Mouse (Mus musculus) gastrocnemius, adult 2 months (tissue): ENCODE results near the gene Popdc3. TPM values are rescaled to one million over a fixed set of nuclear protein-coding genes. Genes with fewer than 3 reads are reported as not detected.
A peak's percentile ranks its signal among the peaks of the same experiment; 100 is the strongest.

Experiments used
- DNase-seq: peaks from one replicate; pipeline ENCODE4 v3.0.0; 2022
- H3K27ac ChIP-seq: fragments of 200-600 bp; 2 replicates; pipeline ENCODE4 v1.8.1; 2022; ENCODE audit warnings: mild to moderate bottlenecking
- H3K4me3 ChIP-seq: fragments of 200-600 bp; 2 replicates; pipeline ENCODE4 v1.8.1; 2022; ENCODE audit warnings: mild to moderate bottlenecking, moderate library complexity
- CTCF ChIP-seq: fragments of 200-600 bp; IDR thresholded peaks from 2 replicates; pipeline ENCODE4 v1.8.1; 2022; ENCODE audit warnings: antibody characterized with exemption, mild to moderate bottlenecking, moderate library complexity
- intact Hi-C: fragments of 180-260 bp; cut with DNase I; formaldehyde crosslinking; loops from one replicate; pipeline ENCODE4 v1.15.1; 2025
- total RNA-seq, 2 experiments: library from RNA; stranded (reverse); gene quantifications; 2 replicates each; pipeline ENCODE4 v1.2.3; 2021

Gene Popdc3
- total RNA-seq, 2 experiments from 2014 or later: 48.9 to 54.2 TPM

DNA sequence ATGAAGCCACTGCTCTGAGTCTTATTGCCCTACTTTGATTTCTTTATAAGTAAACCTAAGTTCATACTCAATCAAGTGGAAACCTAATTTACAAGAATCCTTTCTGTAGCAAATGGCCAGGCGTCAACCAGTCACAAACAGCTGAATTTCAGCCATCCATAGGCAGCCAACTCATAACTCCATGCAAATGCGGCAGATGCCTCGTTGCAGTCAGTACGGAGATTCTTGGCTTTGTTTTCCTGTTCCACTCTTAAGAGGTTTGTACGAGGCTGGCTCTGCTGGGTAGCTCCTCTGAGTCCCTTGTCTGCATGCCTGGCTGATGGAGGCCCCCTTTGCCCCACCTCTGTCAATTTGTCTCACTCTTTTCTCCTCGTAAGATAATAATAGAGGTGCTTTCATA is 120.6 kb downstream of the Popdc3 start:
- DNase-seq: no peak
- intact Hi-C loops: no loop called here
- Histone ChIP-seq H3K27ac (peak overlapping the region; percentile 83), H3K4me3 (no peak overlapping the region)
- TF ChIP-seq CTCF: no peak

DNA sequence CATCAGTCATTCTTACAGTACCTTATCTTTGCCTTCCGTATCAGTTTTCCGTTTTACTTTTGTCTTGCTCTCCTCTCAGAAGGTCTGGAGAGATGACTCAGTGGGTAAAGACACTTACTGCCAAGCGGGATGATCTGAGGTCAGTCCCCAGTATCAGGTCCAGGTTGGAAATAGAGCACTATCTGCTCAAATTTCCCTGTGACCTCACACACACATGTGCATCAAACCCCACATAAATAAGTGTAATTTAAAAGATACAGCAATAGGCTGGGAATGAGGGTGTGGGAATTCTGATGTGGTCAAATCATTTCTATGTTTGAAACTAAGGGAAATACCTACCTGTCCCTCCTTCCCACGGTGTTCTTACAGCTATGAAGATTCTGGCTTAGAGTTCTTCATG is 121.6 kb downstream of the Popdc3 start:
- peak overlapping the region; percentile 83 for H3K27ac ChIP-seq
- TF ChIP-seq CTCF: no peak
- peak; percentile 29 for DNase-seq
- intact Hi-C loops: no loop called here
- H3K4me3 ChIP-seq: no peak overlapping the region

DNA sequence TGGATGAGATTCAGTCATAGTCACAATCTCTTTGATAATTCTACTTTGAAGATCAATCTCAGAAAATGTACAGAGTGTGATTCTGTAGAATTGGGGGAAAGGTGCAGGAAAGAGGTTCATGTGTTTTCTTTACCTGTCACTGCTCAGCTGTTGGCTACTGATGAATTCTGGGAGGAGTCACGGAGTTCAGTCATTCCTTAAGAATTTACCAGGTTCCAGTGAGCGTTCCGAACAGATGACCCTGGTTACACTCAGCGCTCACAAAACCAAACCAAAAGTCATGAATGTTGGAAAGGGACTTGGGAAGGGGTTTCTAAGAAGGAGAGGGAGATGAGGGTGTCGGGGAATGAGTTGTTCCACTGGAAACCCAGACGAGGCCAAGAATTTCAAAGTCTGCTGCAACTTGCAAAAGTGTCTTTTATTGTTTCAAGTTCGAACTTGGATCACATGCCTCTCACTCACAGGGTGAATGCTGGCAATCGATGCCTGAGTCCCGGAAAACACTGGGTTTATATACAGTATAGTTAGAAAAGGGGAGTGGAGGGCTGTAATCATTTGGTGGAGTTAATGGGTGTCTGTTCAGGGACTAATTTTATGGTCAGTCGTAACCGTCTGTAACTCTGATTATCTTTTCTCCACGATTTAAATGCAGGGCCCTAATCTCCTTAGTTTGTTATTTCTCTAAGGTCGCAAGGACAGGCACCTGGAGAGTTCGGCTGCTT is 125.6 kb downstream of the Popdc3 start:
- no peak for TF ChIP-seq CTCF
- intact Hi-C loops: no loop called here

DNA sequence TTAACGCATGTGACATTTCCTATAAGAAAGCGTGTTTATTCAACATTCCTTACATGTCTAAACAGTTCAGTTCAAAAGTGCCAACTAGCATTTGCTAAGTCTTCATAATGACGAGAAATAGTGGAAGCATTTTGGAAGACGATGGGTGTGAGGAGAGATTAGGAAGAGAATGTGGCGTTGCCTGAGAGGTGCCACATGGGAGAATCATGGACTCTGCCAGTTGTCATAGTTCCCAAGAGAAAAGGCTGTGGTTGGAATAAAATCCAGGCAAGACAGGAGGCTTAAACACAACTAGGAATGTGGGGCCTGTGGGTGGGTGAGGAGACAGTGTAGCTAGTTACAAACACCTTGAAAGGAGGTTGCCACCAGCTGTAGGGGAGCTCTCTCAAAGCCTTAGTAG is 127.3 kb downstream of the Popdc3 start:
- intact Hi-C loops: no loop called here
- no peak overlapping the region for H3K4me3 ChIP-seq
- TF ChIP-seq CTCF: no peak
- no peak for DNase-seq
- H3K27ac ChIP-seq: peak overlapping the region; percentile 67; the same call in 1 of the 2 replicates

More for the DNA sequence above, 125.6 kb downstream of the Popdc3 start:
- Histone ChIP-seq H3K27ac (peak overlapping the region; percentile 67), H3K4me3 (no peak overlapping the region)
- no peak for DNase-seq

DNA sequence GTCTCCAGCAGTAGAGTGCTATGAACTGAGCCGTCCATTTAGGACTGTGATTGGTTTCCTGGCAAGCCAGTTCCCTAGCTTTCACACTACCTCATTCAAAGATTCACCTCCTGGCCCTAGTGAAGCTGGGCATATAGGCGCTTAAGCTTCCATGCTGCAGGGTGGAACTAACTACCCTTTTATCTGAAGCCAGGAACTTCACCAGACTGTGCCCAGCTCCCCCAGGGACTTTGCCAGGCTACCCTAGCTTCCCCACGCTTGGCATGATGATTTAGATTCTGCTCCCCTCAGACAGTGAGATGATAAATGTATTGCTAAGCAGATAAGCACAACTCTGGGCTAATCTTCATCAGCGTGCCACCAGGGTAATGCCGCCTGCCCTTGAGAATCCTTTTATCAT is 133.2 kb downstream of the Popdc3 start:
- DNase-seq: peak; percentile 26
- intact Hi-C loops: no loop called here
- peak overlapping the region; percentile 93 for H3K27ac ChIP-seq
- no peak for TF ChIP-seq CTCF
- no peak overlapping the region; the same call in 1 of the 2 replicates for H3K4me3 ChIP-seq

DNA sequence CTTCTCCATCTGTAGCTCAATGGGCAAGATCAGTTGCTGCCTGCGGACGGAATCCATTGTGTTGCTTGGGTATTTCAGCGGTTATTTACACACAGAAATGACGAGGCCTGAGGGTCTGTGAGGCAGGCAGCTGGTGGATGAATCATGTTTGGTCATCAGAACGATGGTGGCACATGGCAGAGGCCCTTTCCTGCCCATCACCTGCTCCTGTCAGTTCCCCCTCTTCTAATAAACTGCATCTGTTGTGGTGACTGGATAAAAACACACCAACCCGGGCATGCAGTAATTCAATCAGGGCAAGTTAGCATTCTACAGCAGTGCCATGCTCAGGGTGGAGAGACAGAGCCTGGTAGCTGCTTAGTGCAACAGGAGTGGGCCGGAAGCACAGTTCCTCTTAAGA is 133.7 kb downstream of the Popdc3 start:
- TF ChIP-seq CTCF: no peak
- peak overlapping the region; percentile 93 for H3K27ac ChIP-seq
- peak overlapping the region; percentile 51 for H3K4me3 ChIP-seq
- DNase-seq: peak; percentile 82
- intact Hi-C loops: no loop called here

DNA sequence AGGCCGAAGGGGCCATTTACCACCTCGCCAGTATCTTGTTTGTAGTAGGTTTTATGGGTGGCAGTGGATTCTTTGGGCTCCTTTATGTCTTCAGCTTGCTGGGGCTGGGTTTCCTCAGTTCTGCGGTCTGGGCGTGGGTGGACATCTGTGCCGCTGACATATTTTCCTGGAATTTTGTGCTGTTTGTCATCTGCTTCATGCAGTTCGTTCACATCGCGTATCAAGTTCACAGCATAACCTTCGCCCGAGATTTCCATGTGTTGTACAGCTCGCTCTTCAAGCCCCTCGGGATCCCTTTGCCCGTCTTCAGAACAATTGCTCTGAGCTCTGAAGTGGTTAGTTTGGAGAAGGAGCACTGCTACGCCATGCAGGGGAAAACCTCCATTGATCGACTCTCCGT is 137.0 kb downstream of the Popdc3 start:
- TF ChIP-seq CTCF: no peak
- intact Hi-C loops: no loop called here
- no peak overlapping the region for H3K27ac ChIP-seq
- no peak overlapping the region for H3K4me3 ChIP-seq
- no peak for DNase-seq

DNA sequence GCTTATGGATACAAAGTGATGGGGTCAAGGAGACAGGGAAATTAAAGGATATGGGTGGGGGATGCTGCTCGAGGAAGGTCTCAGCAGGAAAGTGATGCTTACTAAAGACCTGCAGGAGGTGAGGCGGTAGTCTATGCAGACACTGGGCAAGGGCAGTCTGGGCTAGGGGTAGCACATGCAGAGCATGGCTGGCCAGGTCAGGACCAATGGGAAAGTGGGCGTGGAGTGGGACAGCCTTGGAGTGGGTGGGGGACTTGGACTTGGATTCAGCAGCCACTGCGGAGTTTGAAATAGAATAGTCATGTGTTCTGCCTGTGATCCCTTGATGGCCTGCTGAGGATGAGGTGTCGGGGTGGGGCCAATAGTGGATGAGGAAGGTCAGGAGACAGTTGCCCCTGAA is 141.0 kb downstream of the Popdc3 start:
- TF ChIP-seq CTCF: no peak
- intact Hi-C loops: no loop called here
- H3K27ac ChIP-seq: no peak overlapping the region
- no peak for DNase-seq
- no peak overlapping the region for H3K4me3 ChIP-seq

DNA sequence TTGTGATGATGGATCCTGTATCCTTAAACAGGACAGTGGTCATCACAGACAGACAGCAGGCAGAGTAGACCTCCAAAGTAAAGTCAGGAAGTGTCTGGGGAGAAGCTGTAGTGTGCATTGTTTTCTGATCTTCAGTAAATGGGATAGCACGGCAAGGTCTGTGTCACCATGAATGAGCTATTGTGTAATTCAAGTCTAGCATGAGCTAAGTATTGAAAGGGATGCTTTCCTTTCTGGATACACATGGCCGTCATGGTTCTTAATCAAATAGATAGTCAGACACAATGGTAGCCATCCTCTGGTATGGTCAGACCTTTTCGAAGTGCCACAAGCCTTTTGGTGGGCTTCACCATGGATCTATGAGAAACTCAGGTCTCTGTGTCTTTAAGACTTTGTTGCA is 142.4 kb downstream of the Popdc3 start:
- H3K27ac ChIP-seq: no peak overlapping the region
- TF ChIP-seq CTCF: no peak
- no peak overlapping the region for H3K4me3 ChIP-seq
- no peak for DNase-seq
- intact Hi-C loops: no loop called here

DNA sequence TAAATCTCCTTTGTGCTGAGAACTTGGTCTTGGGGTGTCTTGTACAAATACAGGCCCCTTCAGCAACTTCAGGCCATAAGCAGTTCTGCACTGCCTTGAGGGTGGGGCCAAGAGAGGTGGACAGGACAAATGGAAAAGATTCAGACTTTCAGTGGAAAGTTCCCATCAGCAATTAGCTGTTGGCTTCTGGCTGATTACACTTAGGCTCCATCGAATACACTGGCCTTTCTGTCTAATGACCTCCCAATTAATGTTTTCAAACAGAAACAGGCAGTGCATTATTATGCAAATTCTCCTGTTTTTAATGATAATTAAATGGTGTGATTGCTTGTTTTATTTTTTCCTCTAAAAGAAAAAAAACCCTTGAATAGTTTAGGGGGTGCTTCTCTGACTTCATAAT is 146.3 kb downstream of the Popdc3 start:
- no peak for TF ChIP-seq CTCF
- no peak overlapping the region for H3K4me3 ChIP-seq
- intact Hi-C loops: no loop called here
- H3K27ac ChIP-seq: no peak overlapping the region
- no peak for DNase-seq

DNA sequence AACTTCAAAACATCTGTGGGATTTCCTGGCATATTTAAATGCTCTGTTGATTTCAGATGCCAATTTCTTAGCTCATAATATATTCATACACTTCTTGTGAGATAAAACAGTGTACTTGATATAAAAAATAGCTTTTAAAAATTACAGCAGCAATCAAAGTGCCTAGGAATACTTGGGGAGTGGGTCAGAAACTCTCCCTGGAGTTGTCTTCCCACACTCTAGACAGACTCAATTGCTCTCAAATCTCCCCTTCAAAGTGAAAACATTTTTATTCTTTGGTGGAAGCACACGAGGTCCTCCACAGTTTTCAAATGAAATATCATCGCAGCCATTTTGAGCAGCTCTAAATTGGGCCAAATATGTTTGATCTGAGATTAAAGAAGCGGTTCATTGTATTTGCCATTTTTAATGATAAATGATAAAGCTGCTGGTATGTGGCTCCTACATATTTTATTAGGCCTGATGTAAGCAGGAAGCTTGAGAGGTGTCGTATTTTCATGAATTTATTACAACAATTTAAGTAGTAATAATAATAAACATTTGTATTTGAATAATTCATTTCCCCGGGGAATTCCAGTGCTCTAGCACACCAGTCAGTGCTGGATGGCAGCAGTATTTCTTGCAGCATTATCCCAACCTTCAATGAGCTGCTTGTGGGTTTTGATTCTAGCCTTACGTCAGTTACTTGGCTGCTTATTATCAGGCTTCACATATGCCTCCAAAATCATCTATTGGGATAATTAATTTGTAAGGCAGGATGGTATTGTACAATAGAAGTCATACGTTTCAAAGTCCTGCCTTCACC is 150.5 kb downstream of the Popdc3 start:
- H3K4me3 ChIP-seq: no peak overlapping the region
- no peak for DNase-seq
- H3K27ac ChIP-seq: no peak overlapping the region
- intact Hi-C loops: no loop called here
- TF ChIP-seq CTCF: no peak

DNA sequence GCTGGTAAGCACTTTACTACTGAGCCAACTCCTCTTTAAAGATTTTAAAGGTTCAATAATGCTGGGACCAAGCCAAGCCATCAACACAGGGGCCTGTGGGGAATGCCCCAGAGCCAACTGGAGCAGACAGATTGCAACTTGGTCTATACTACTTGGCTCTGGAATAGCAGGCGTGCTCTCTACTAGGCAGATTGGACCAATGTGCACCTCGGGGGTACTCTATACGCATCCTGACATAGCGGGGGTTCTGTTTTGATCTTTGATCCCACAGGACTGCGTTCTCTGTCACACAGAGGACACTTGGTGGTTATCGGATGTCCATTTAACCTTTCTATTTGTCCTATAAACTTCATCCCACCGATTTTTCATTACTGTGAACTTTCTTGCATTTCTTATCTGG is 157.0 kb downstream of the Popdc3 start:
- no peak for DNase-seq
- Histone ChIP-seq H3K27ac (peak overlapping the region; percentile 91), H3K4me3 (peak overlapping the region; percentile 87)
- intact Hi-C loops: loop anchor here (5.0 kb wide), 2 partner anchors 48 to 118 kb away; no protein-coding TSS in a partner anchor
- TF ChIP-seq CTCF: no peak
